Mouse (Mus musculus) adrenal gland, postnatal 0 days (tissue): ENCODE measurements around the gene Pou5f2. TPM values are rescaled to one million over a fixed set of nuclear protein-coding genes. Genes with fewer than 3 reads are reported as not detected.

Source experiments
- polyA plus RNA-seq: library from polyadenylated mRNA; unstranded; fragments of >200 nt; fragmentation: Nextera tagmentation; extraction: Ambion mirVana; gene quantifications from 2 replicates; pipeline ENCODE4 v1.2.1, GENCODE M21; 2015

Gene Pou5f2
- polyA plus RNA-seq: 0.28 and 0.87 TPM in 2 replicates

GRCm38 (mm10) chr13:78024683-78025294 is at the start of gene Pou5f2:
TSS of gene Pou5f2 (plus strand) at chr13:78024902.

Other genes starting within 250 kb of the Pou5f2 start
- gene Nr2f1, start 174.9 kb downstream of the Pou5f2 start, polyA plus RNA-seq: 6.9 and 10.1 TPM in 2 replicates